Mouse (Mus musculus) layer of hippocampus, adult 9-11 months (tissue): ENCODE measurements around the gene Gcc1.

Experiments used
- DNase-seq: peaks from one replicate; pipeline ENCODE4 v3.0.0; 2022

Gcc1 gene

DNA sequence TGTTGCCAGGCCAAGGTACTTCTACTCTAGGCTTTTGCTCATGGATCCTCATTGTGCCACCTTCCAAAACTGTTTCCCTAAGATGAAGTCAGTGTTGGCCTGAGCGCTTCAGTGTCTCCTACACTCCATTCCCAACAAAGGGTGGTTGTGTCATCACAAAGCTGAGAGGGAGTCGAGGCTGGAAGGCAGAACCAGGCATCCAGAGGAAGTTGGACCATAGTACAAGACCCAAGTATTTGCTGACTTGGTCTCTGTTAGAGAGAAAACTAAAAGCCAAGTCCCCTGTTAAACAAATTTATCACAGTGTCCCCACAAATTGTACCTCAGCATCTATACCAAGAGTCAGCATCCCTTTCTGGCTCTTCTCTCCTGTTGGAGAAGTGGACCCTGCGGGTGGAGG lies at the start of gene Gcc1:
TSS of gene Gcc1 (minus strand) at position 101 of the 400 bp plus-strand sequence.
- DNase-seq, result no peak

DNA sequence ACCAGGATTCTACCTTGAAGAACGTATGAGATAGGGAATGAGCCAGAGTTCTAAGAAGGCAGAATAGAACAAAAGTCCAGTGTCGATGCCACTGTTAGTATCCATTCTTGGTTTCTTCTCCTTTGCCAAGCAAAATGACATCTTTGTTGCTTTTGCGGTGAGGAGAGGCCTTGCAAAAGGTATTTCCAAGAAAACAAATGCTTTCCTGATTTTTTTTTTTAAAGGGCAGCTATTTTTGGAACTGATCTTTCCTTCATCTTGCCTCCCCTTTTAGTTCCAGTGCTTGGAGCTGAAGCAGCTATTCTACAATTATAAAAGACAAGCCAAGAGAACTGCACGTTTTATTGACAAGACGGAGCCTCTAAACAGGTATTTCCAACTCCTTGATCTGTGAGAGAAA lies 46.6 kb upstream of the Gcc1 start, which contains the start of gene Snd1:
TSS of gene Snd1 (plus strand) at position 301 of the 400 bp plus-strand sequence.
- DNase-seq, result no peak

GRCm38 (mm10) chr6:28474211-28474610 lies 46.0 kb upstream of the Gcc1 start:
- no peak for DNase-seq

GRCm38 (mm10) chr6:28471284-28472035 lies 43.3 kb upstream of the Gcc1 start:
- DNase-seq, result no peak

GRCm38 (mm10) chr6:28470621-28471020 lies 42.4 kb upstream of the Gcc1 start:
- DNase-seq, result no peak

DNA sequence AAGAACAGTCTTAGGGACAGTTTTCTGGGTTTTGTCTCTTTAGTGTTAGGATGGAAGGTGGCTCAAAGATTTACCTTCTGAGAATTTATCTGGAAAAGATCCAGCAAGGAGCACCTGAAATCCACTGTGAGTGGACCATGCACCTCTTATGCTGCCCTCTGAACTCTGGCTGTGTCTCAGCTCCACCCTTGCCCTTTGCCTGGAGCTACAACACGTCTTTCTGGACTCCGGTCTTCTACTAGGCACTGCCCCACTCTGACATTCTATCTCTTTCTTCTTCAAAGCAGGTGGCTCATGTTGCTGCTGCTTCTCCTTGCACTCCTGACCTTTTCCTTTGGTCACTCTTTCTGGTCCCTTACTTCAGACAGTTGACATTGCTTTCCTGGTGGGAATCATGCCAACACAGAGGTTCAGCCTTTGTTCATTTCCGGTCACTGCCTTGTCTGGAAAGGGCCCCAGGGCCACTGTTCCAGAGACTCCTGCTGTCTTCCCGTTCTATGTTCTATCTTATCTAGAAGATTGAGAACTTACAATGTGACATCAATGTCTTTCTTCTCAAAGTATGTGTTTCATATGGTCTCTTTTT lies 41.9 kb upstream of the Gcc1 start:
- DNase-seq, result no peak

- no peak for DNase-seq
These were observed 36.4 kb upstream of the Gcc1 start for GRCm38 (mm10) chr6:28464630-28465029.

- DNase-seq, result peak; percentile 30
These were observed 32.3 kb upstream of the Gcc1 start for GRCm38 (mm10) chr6:28460534-28460933.

DNA sequence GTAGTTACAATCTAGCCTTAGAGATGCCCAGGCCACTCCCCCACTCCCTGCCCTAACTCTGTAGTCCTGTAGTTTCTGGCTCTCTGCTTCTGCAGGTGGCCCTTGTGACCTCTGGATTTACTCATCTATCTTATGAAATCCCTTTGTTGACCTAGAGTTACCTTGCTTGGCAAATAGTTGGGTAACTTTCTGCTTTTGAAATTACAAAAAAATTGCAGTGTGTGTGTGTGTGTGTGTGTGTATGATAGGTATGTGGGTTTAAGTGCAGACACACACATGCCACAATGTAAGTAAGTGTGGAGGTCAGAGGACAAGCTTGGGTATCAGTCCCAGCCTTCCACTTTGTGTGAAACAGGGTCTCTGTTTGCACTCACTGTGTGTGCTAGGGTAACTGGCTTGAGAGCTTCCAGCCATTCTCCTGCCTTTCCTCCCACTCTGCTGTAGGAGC lies 31.1 kb upstream of the Gcc1 start:
- no peak for DNase-seq

GRCm38 (mm10) chr6:28450977-28451376 lies 22.8 kb upstream of the Gcc1 start:
- DNase-seq, result no peak

DNA sequence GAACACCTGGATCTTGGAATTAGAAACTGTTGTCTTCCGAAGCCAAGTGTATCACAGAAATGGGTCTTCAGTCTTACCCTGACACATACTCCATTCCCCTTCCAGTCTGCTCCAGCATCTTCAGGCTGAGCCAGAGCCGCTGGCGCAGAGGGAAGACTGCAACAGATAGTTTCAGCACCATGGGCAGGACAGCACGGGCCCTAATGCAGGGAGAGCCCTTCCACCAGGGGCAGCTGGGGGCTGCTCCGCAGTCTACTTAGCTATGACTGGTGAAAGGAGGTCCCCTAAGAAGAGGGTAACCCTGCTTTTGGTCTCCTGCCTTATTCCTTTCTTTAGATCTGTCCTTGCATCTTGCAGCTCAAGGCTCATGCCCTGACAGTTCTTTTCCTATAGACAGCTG lies 22.3 kb upstream of the Gcc1 start:
- no peak for DNase-seq

- DNase-seq, result no peak
These were observed 21.1 kb upstream of the Gcc1 start, which contains the start of gene Pax4 for GRCm38 (mm10) chr6:28449253-28449652. Gene Pax4, minus strand, starts transcription at chr6:28449353.

- no peak for DNase-seq
These were observed 19.7 kb upstream of the Gcc1 start for GRCm38 (mm10) chr6:28447937-28448336.

DNA sequence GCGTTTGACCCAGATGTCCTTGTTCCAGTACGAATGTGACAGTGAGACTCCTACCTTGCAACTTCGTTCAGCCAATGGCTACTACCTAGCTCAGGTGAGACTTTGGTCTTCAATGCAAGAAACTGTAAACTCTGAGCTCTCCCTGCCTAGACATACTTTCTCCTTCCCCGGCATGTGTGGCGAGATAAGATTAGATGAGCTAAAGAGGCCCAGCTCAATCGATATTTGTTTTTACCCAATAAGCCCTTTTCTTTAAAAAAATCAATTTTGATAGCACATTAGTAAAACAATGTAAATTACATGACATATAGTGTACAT lies 3.3 kb upstream of the Gcc1 start:
- no peak for DNase-seq

- DNase-seq, result no peak
These were observed 2.8 kb upstream of the Gcc1 start for GRCm38 (mm10) chr6:28430795-28431537.

DNA sequence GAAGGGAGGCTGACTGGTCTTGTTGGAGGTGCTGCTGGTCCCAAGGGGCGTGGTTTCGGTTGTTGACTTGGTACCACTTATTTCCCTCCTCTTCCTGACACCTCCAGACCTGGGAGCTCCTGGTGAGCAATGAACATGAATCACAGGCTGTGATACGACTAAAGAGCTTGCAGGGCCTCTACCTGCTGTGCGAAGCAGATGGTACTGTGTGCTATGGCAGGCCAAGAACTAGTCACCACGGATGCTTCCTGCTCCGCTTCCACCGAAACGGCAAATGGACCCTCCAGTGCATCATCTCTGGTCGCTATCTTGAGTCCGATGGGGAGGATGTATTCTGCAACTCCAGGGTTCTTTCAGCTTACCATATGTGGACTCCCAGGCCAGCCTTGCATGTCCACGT lies 1.7 kb upstream of the Gcc1 start:
- no peak for DNase-seq

- DNase-seq, result no peak
These were observed 922 bp downstream of the Gcc1 start, which contains the start of gene Fscn3 for GRCm38 (mm10) chr6:28427096-28427839. Gene Fscn3, plus strand, starts transcription at chr6:28427789.

DNA sequence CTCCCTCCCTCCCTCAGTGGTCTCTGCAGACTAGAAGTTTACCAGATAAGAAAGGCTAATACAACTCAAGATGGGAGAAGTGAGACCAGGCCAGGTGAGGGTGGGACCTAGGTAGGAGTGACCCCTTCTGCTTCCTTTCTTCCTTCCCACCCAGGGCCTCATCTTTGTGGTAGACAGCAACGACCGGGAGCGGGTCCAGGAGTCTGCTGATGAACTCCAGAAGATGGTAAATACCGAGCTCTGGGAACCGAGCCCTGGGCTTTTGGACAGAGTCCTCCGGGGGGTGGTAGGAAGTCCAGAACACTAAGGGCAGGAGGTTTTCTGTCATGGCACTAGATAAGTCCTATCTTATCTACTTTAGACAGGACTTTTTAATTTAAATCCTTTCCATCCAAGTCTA lies 3.2 kb downstream of the Gcc1 start:
- no peak for DNase-seq

- DNase-seq, result no peak
These were observed 4.2 kb downstream of the Gcc1 start for GRCm38 (mm10) chr6:28423767-28424695.

DNA sequence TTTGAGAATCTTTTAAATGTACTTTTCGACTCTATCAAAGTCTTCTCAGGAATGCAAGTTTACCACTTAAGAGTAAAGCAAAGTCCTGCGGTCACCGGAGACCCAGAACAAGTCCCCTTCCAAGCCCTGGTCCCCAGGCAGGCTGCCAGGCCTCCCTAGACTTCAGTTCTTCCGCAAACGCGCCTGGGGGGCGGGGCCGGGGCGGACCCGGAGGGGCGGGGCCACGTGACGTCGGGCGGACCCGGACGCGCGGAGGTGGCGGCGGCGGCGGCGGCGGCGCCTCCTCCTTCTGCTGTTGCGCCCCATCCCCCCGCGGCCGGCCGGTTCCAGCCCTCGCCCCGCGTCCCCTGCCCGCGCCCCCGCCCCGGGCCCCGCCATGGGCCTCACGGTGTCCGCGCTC lies 4.9 kb downstream of the Gcc1 start, which contains the start of gene Arf5:
TSS of gene Arf5 (plus strand) at position 248 of the 400 bp plus-strand sequence.
- peak; percentile 92 for DNase-seq

GRCm38 (mm10) chr6:28422651-28423290 lies 5.4 kb downstream of the Gcc1 start:
- DNase-seq, result no peak
